21 mouse cellular contexts compared by ENCODE assay signal in genomic region chr17:49392751-49393150, GRCm38 (mm10).
"Had no signal": no experiment of that assay in that cellular context is flagged by ENCODE, and none has a peak within 500 bp of the region (broad histone marks: within the 10 kb centered on the region; RNA-seq: fewer than 3 reads in every experiment).

No protein-coding gene starts in this region.

- ATAC-seq: midbrain, embryonic 13.5 days; midbrain, embryonic 16.5 days had no signal

- H3K9ac ChIP-seq: liver, embryonic 15.5 days; lung, embryonic 14.5 days; midbrain, embryonic 13.5 days; neural tube, embryonic 13.5 days; neural tube, embryonic 15.5 days; stomach, embryonic 15.5 days had no signal

- H3K4me3 ChIP-seq: liver, embryonic 15.5 days; midbrain, embryonic 13.5 days; myocyte; neural tube, embryonic 13.5 days; neural tube, embryonic 15.5 days; stomach, embryonic 15.5 days had no signal

- H3K36me3 ChIP-seq: liver, embryonic 15.5 days; midbrain, embryonic 13.5 days; neural tube, embryonic 13.5 days; neural tube, embryonic 15.5 days; stomach, embryonic 15.5 days had no signal

- H3K4me1 ChIP-seq: liver, embryonic 15.5 days; neural tube, embryonic 13.5 days; neural tube, embryonic 15.5 days; stomach, embryonic 15.5 days had no signal

- H3K27ac ChIP-seq: liver, embryonic 15.5 days; midbrain, embryonic 13.5 days; neural tube, embryonic 13.5 days; neural tube, embryonic 15.5 days; stomach, embryonic 15.5 days; stomach, postnatal 0 days had no signal

- H3K9me3 ChIP-seq: liver, embryonic 15.5 days; neural tube, embryonic 13.5 days; neural tube, embryonic 15.5 days; stomach, embryonic 15.5 days had no signal

- H3K27me3 ChIP-seq: liver, embryonic 15.5 days; midbrain, embryonic 13.5 days; neural tube, embryonic 13.5 days; neural tube, embryonic 15.5 days; stomach, embryonic 15.5 days had no signal

- H3K4me2 ChIP-seq: liver, embryonic 15.5 days; lung, embryonic 14.5 days; midbrain, embryonic 11.5 days; midbrain, embryonic 13.5 days; neural tube, embryonic 13.5 days; neural tube, embryonic 15.5 days; stomach, embryonic 15.5 days had no signal

- DNase-seq: lung, adult 18-20 months; lung, embryonic 14.5 days; lung, postnatal 10 days; lung, postnatal 4 days; retina, postnatal 1 day; right cerebral cortex, adult 18-20 months; right cerebral cortex, postnatal 25 days; right cerebral cortex, postnatal 4 days; spleen, adult 18-20 months; thymus, adult 2 months; thymus, postnatal 25 days; thymus, postnatal 4 days had no signal
